Mouse (Mus musculus): ENCODE measurements at regions not wholly inside any gene's neighbourhood (a gene's known extent, or its start where the extent isn't known, plus 50 kb on each side); places are given as distances from the start of the nearest gene placed in this dataset.

GRCm38 (mm10) chr1:14570562-14570981, 1522.6 kb downstream of the 4930444P10Rik start:
- no peak for TF ChIP-seq EP300 (optimal IDR thresholded peaks at IDR 0.05)
- peak; percentile 64 for TF ChIP-seq CTCF (IDR thresholded peaks at IDR 0.05; ENCODE audit: low read depth)
- H3K4me3 ChIP-seq (ENCODE audit: low read depth, low read length) = no peak overlapping the region
- WGBS = 25% methylated on average over 5 of the region's 5 CpGs
- DNase-seq (ENCODE audit: low spot score) (no peak), ATAC-seq (ENCODE audit: low FRiP score, low TSS enrichment) (no peak)
- no peak overlapping the region for H3K4me2 ChIP-seq (replicated peaks; ENCODE audit: low read depth)
- no peak overlapping the region for H3K27ac ChIP-seq (replicated peaks)
- H3K9ac ChIP-seq (ENCODE audit: low read length) = no peak overlapping the region
- H3K9me3 ChIP-seq (ENCODE audit: control insufficient read depth, low read length) = no peaks in the 10 kb centered on the region
- no peaks in the 10 kb centered on the region for H3K27me3 ChIP-seq (ENCODE audit: control insufficient read depth, insufficient read depth, low read length)
- no peaks in the 10 kb centered on the region for H3K36me3 ChIP-seq (ENCODE audit: control insufficient read depth, insufficient read depth, low read length)
- H3K4me1 ChIP-seq (replicated peaks; ENCODE audit: control insufficient read depth, insufficient read depth) = no peaks in the 10 kb centered on the region

GRCm38 (mm10) chr1:14570113-14570512, 1523.0 kb downstream of the 4930444P10Rik start:
- Histone ChIP-seq H3K9ac (ENCODE audit: low read length) (no peak overlapping the region), H3K4me3 (ENCODE audit: low read depth, low read length) (no peak overlapping the region), H3K4me1 (replicated peaks; ENCODE audit: control insufficient read depth, insufficient read depth) (no peaks in the 10 kb centered on the region), H3K36me3 (ENCODE audit: control insufficient read depth, insufficient read depth, low read length) (no peaks in the 10 kb centered on the region), H3K27me3 (ENCODE audit: control insufficient read depth, insufficient read depth, low read length) (no peaks in the 10 kb centered on the region), H3K9me3 (ENCODE audit: control insufficient read depth, low read length) (no peaks in the 10 kb centered on the region), H3K27ac (replicated peaks) (no peak overlapping the region), H3K4me2 (replicated peaks; ENCODE audit: low read depth) (no peak overlapping the region)
- WGBS = 35% methylated on average over 3 of the region's 3 CpGs
- no peak for ATAC-seq (ENCODE audit: low FRiP score, low TSS enrichment)
- TF ChIP-seq EP300 (optimal IDR thresholded peaks at IDR 0.05) (no peak), CTCF (IDR thresholded peaks at IDR 0.05; ENCODE audit: low read depth) (no peak)
- DNase-seq (ENCODE audit: low spot score) = no peak

- WGBS = 75% methylated on average over 4 of the region's 4 CpGs
- H3K27ac ChIP-seq (replicated peaks) = no peak overlapping the region
These were observed 1526.1 kb downstream of the 4930444P10Rik start for GRCm38 (mm10) chr1:14567006-14567405.

GRCm38 (mm10) chr1:14566386-14566785, 1526.7 kb downstream of the 4930444P10Rik start:
- no peak for DNase-seq (ENCODE audit: low spot score)
- Histone ChIP-seq H3K4me3 (ENCODE audit: low read depth, low read length) (no peak overlapping the region), H3K4me2 (replicated peaks; ENCODE audit: low read depth) (no peak overlapping the region), H3K4me1 (replicated peaks; ENCODE audit: control insufficient read depth, insufficient read depth) (no peaks in the 10 kb centered on the region), H3K27me3 (ENCODE audit: control insufficient read depth, insufficient read depth, low read length) (no peaks in the 10 kb centered on the region), H3K9ac (ENCODE audit: low read length) (no peak overlapping the region), H3K9me3 (ENCODE audit: control insufficient read depth, low read length) (no peaks in the 10 kb centered on the region), H3K36me3 (ENCODE audit: control insufficient read depth, insufficient read depth, low read length) (no peaks in the 10 kb centered on the region), H3K27ac (replicated peaks) (no peak overlapping the region)
- WGBS = 58% methylated on average over 1 of the region's 1 CpGs
- ATAC-seq (ENCODE audit: low FRiP score, low TSS enrichment) = no peak
- TF ChIP-seq EP300 (optimal IDR thresholded peaks at IDR 0.05) (no peak), CTCF (IDR thresholded peaks at IDR 0.05; ENCODE audit: low read depth) (no peak)

More at GRCm38 (mm10) chr1:14567006-14567405, 1526.1 kb downstream of the 4930444P10Rik start:
- Histone ChIP-seq H3K36me3 (ENCODE audit: control insufficient read depth, insufficient read depth, low read length) (no peaks in the 10 kb centered on the region), H3K4me1 (replicated peaks; ENCODE audit: control insufficient read depth, insufficient read depth) (no peaks in the 10 kb centered on the region), H3K4me3 (ENCODE audit: low read depth, low read length) (no peak overlapping the region), H3K9ac (ENCODE audit: low read length) (no peak overlapping the region), H3K9me3 (ENCODE audit: control insufficient read depth, low read length) (no peaks in the 10 kb centered on the region), H3K27me3 (ENCODE audit: control insufficient read depth, insufficient read depth, low read length) (no peaks in the 10 kb centered on the region), H3K4me2 (replicated peaks; ENCODE audit: low read depth) (no peak overlapping the region)
- no peak for DNase-seq (ENCODE audit: low spot score)
- no peak for TF ChIP-seq CTCF (IDR thresholded peaks at IDR 0.05; ENCODE audit: low read depth)
- no peak for TF ChIP-seq EP300 (optimal IDR thresholded peaks at IDR 0.05)
- no peak for ATAC-seq (ENCODE audit: low FRiP score, low TSS enrichment)

Data from stomach, postnatal 0 days (tissue).